Mouse (Mus musculus) ES-E14 (cell line): Measurements from ENCODE around the gene Ccdc130. TPM values are rescaled to one million over a fixed set of nuclear protein-coding genes. Genes with fewer than 3 reads are reported as not detected.

Experiments
- DNase-seq: peaks from one replicate; pipeline ENCODE4 v3.0.0-alpha.2; 2013; ENCODE audit warnings: low read depth, low spot score
- H3K27ac ChIP-seq: 2 replicates; pipeline ENCODE4 v1.5.1; 2012; ENCODE audit warnings: low read depth, mild to moderate bottlenecking, low read length, moderate library complexity, mixed read lengths; ENCODE audit not compliant: poor library complexity, insufficient read depth, severe bottlenecking
- H3K36me3 ChIP-seq: 2 replicates; pipeline ENCODE4 v1.6.1; 2012; ENCODE audit warnings: mild to moderate bottlenecking, low read length, moderate library complexity, mixed read lengths; ENCODE audit not compliant: control insufficient read depth, poor library complexity, insufficient read depth, severe bottlenecking
- H3K4me1 ChIP-seq, 2 experiments: fragments of 150-350 bp in 1 of 2; sonication (generic) in 1 of 2; 2 replicates each; pipeline ENCODE4 v1.6.1; 2012; ENCODE audit warnings: low read length in 2 of 2, mild to moderate bottlenecking in 1 of 2, mixed read lengths in 1 of 2; ENCODE audit not compliant: control insufficient read depth in 2 of 2, insufficient read depth in 2 of 2, poor library complexity in 1 of 2
- H3K4me3 ChIP-seq, 2 experiments: fragments of 150-350 bp in 1 of 2; sonication (generic) in 1 of 2; 2 replicates each; pipeline ENCODE4 v1.5.1; 2012; ENCODE audit warnings: low read length in 2 of 2, low read depth in 1 of 2, mild to moderate bottlenecking in 1 of 2, mixed read lengths in 1 of 2; ENCODE audit not compliant: insufficient read depth in 1 of 2, poor library complexity in 1 of 2, severe bottlenecking in 1 of 2
- H3K9ac ChIP-seq: 2 replicates; pipeline ENCODE4 v1.6.1; 2012; ENCODE audit warnings: low read depth, mild to moderate bottlenecking, low read length, mixed read lengths; ENCODE audit not compliant: poor library complexity, insufficient read depth, severe bottlenecking
- H3K9me3 ChIP-seq: fragments of 150-350 bp; sonication (generic); 2 replicates; pipeline ENCODE4 v1.6.1; 2012; ENCODE audit warnings: low read depth, mild to moderate bottlenecking, low read length; ENCODE audit not compliant: control insufficient read depth, insufficient read depth
- CHD2 ChIP-seq: IDR thresholded peaks from 2 replicates; pipeline ENCODE4 v1.6.1; 2014; ENCODE audit warnings: mild to moderate bottlenecking, low read depth, low read length, inconsistent platforms
- HCFC1 ChIP-seq: IDR thresholded peaks from 2 replicates; pipeline ENCODE4 v1.6.1; 2012; ENCODE audit warnings: low read length, inconsistent platforms, borderline replicate concordance; ENCODE audit not compliant: insufficient read depth
- MAFK ChIP-seq: IDR thresholded peaks from 2 replicates; pipeline ENCODE4 v1.6.1; 2014; ENCODE audit warnings: mild to moderate bottlenecking, low read depth, low read length, inconsistent platforms; ENCODE audit not compliant: insufficient read depth
- ZC3H11A ChIP-seq: IDR thresholded peaks from 2 replicates; pipeline ENCODE4 v1.6.1; 2012; ENCODE audit warnings: low read depth, mild to moderate bottlenecking, inconsistent platforms, low read length, borderline replicate concordance
- ZNF384 ChIP-seq: IDR thresholded peaks from 2 replicates; pipeline ENCODE4 v1.6.1; 2012; ENCODE audit warnings: low read depth, low read length, inconsistent platforms
- in situ Hi-C, 2 experiments: fragments of 600-800 bp; cut with MboI; formaldehyde crosslinking; loops; one replicate each; pipeline ENCODE4 v1.15.1; 2025; ENCODE audit warnings: low sequenced_read_pairs in 2 of 2, inconsistent platforms in 1 of 2; ENCODE audit not compliant: unreplicated experiment in 2 of 2
- total RNA-seq: library from RNA; depleted of rRNA; stranded (reverse); fragments of 300-350 nt; gene quantifications from 2 replicates; pipeline ENCODE4 v1.2.3, GENCODE M21; 2012

Gene Ccdc130
- total RNA-seq, 1 experiment, result 14.9 TPM

- H3K36me3 ChIP-seq, result peaks cover 53% of the 10 kb centered on the region
- no peaks in the 10 kb centered on the region; the same call in 1 of the 2 replicates for H3K9me3 ChIP-seq
- peak within 1 kb of the TSS; percentile 38; the same call in 1 of the 2 replicates for H3K27ac ChIP-seq
- TF ChIP-seq ZNF384 (peak; percentile 55; the same call in 1 of the 2 replicates), MAFK (no peak)
- DNase-seq, result peak; percentile 82
- in situ Hi-C loops, result no loop called here
- H3K4me3 ChIP-seq, result peak within 1 kb of the TSS; percentile 78 to 89
- H3K9ac ChIP-seq, result peak within 1 kb of the TSS; percentile 89
- peaks cover 0 to 6% of the 10 kb centered on the region in 2 experiments; a peak in 1 of 4 replicates for H3K4me1 ChIP-seq
Observed at GRCm38 (mm10) chr8:84256822-84257610, 13.2 kb downstream of the Ccdc130 start, which contains the start of gene Mri1. Mri1 (minus strand) TSS chr8:84257326.

GRCm38 (mm10) chr8:84256458-84256821 is 13.7 kb downstream of the Ccdc130 start:
- in situ Hi-C loops, result no loop called here
- Histone ChIP-seq H3K4me3 (peak overlapping the region; percentile 78 to 89), H3K27ac (peak overlapping the region; percentile 16; the same call in 1 of the 2 replicates), H3K4me1 (peaks cover 0 to 6% of the 10 kb centered on the region in 2 experiments; a peak in 1 of 4 replicates), H3K9ac (peak overlapping the region; percentile 89), H3K36me3 (peaks cover 52% of the 10 kb centered on the region), H3K9me3 (no peaks in the 10 kb centered on the region; the same call in 1 of the 2 replicates)
- DNase-seq, result peak; percentile 62
- TF ChIP-seq ZNF384, result no peak
- TF ChIP-seq CHD2, result no peak
- TF ChIP-seq MAFK, result no peak

- Histone ChIP-seq H3K27ac (0 out of 2 replicates have a peak overlapping the region, but pooled peaks have one; percentile 5), H3K9ac (peak overlapping the region; percentile 89), H3K9me3 (no peaks in the 10 kb centered on the region; the same call in 1 of the 2 replicates), H3K4me3 (peak overlapping the region; percentile 78 to 89), H3K36me3 (peaks cover 53% of the 10 kb centered on the region), H3K4me1 (peaks cover 0 to 6% of the 10 kb centered on the region in 2 experiments; a peak in 1 of 4 replicates)
- no peak for DNase-seq
- in situ Hi-C loops, result no loop called here
- TF ChIP-seq ZNF384 (no peak), HCFC1 (no peak), CHD2 (no peak), MAFK (no peak), ZC3H11A (no peak)
Observed at GRCm38 (mm10) chr8:84255858-84256257, 14.3 kb downstream of the Ccdc130 start.

GRCm38 (mm10) chr8:84249257-84250170 is 20.7 kb downstream of the Ccdc130 start, which contains the start of gene D8Ertd738e:
D8Ertd738e (minus strand) TSS chr8:84249719.
- peak; percentile 75 for DNase-seq
- Histone ChIP-seq H3K27ac (peak within 1 kb of the TSS; percentile 49; the same call in 1 of the 2 replicates), H3K4me1 (peaks cover 0 to 3% of the 10 kb centered on the region in 2 experiments; a peak in 1 of 4 replicates), H3K9me3 (no peaks in the 10 kb centered on the region; the same call in 1 of the 2 replicates), H3K9ac (peak within 1 kb of the TSS; percentile 92), H3K4me3 (peak within 1 kb of the TSS; percentile 86 to 91), H3K36me3 (peaks cover 43% of the 10 kb centered on the region)
- in situ Hi-C loops, result no loop called here
- TF ChIP-seq HCFC1, result peak; percentile 70; the same call in 1 of the 2 replicates
- TF ChIP-seq ZC3H11A, result no peak
